ENCODE assay signal across 8 mouse cellular contexts in genomic region chr12:79732355-79733115, GRCm38 (mm10).
DNase-seq lines count a peak whose midpoint lies in the region.

No protein-coding gene starts in this region.

- H3K4me1 ChIP-seq in limb, embryonic 10.5 days, result peaks cover 28% of the 10 kb centered on the region

- peak; percentile 33 to 53 for DNase-seq in cerebellum, postnatal 10 days
- no peak for DNase-seq in cerebellum, adult 9-11 months
- DNase-seq in right cerebral cortex, postnatal 10 days (ENCODE audit: low spot score in 2 of 2), result peak; percentile 53 to 74
- no peak for DNase-seq in right cerebral cortex, postnatal 25 days
- DNase-seq in limb, embryonic 10.5 days (ENCODE audit: low spot score), result no peak
- peak; percentile 34 for DNase-seq in telencephalon, adult 2 months (ENCODE audit: low read depth, low spot score)
- DNase-seq in cerebellum, adult 8-10 months, result no peak
- DNase-seq in ovary, postnatal 36 days (ENCODE audit: low spot score), result no peak

- H3K36me3 ChIP-seq in limb, embryonic 10.5 days, result 0 out of 2 replicates have a peak, but pooled peaks cover 4% of the 10 kb centered on the region

- WGBS in limb, embryonic 10.5 days, result 73% methylated on average over 12 of the region's 12 CpGs

- peaks cover 6% of the 10 kb centered on the region for H3K9me3 ChIP-seq in limb, embryonic 10.5 days (replicated peaks)

- peak overlapping the region; percentile 57 for H3K27ac ChIP-seq in limb, embryonic 10.5 days

- H3K4me3 ChIP-seq in limb, embryonic 10.5 days, result no peak overlapping the region

- no peaks in the 10 kb centered on the region for H3K27me3 ChIP-seq in limb, embryonic 10.5 days (ENCODE audit: low read depth, poor library complexity, severe bottlenecking)

Comparison
In these comparisons a context has a peak if more than half of its experiments do, and no peak if none do; other contexts are left out.
1. DNase-seq: peak in cerebellum, postnatal 10 days (2 of 2), right cerebral cortex, postnatal 10 days (2 of 2) and telencephalon, adult 2 months (single experiment); none in cerebellum, adult 9-11 months (single experiment), right cerebral cortex, postnatal 25 days (single experiment), limb, embryonic 10.5 days (single experiment), cerebellum, adult 8-10 months (single experiment) and ovary, postnatal 36 days (single experiment).